Mouse (Mus musculus): ENCODE data around the gene Wdr46. TPM values are rescaled to one million over a fixed set of nuclear protein-coding genes. Genes with fewer than 3 reads are reported as not detected.

Wdr46 gene
- total and polyA plus RNA-seq, 3 experiments, result 8.7 to 10.0 (median 8.8) TPM

DNA sequence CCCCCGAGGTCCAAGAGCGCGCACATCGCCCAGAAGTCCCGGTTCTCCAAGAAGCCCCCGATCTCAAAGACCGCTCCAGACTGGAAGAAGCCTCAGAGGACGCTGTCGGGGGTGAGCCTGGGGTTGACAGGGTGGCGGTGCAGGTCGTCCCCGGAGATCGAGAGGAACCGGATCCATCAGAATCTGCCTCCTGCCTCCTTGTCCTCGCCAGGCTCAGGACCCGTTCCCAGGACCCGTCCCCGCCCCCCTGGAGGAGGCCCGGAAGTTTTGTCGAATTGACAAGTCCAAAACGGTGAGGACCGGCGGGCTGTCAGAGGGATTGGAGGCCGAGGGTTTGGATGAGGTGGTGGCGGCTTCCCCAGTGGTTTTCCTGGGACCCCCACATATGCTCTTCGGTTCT is 521 bp downstream of the Wdr46 start:
- intact Hi-C loops (cut with DNase I), result loop anchor here (1.0 kb wide), 3 partner anchors 10 to 14 kb away; partner anchors contain the start of genes B3galt4, Rgl2 and Vps52
- no peak for DNase-seq
- peak overlapping the region; percentile 92; the same call in 1 of the 2 replicates for H3K27ac ChIP-seq
- TF ChIP-seq EP300 (IDR thresholded peaks at IDR 0.05; ENCODE audit: insufficient read depth, low read depth, low read length), result no peak
- no peak for TF ChIP-seq CTCF (IDR thresholded peaks at IDR 0.05)
- no peak for TF ChIP-seq POLR2A (IDR thresholded peaks at IDR 0.05; ENCODE audit: insufficient read depth, low read depth, low read length)
- H3K4me3 ChIP-seq, result peak overlapping the region; percentile 76
- peak overlapping the region; percentile 92 for H3K9ac ChIP-seq (ENCODE audit: low read depth, low read length)
- H3K36me3 ChIP-seq (ENCODE audit: control insufficient read depth, insufficient read depth, low read length), result no peaks in the 10 kb centered on the region
- H3K4me1 ChIP-seq (ENCODE audit: control insufficient read depth, insufficient read depth, low read length), result peaks cover 3% of the 10 kb centered on the region; the same call in 1 of the 2 replicates
- WGBS, result 2% methylated on average over 26 of the region's 26 CpGs
- H3K79me2 ChIP-seq (replicated peaks; ENCODE audit: control insufficient read depth, insufficient read depth, low read length), result no peaks in the 10 kb centered on the region
- no peaks in the 10 kb centered on the region for H3K27me3 ChIP-seq (ENCODE audit: control insufficient read depth, insufficient read depth, low read length)

DNA sequence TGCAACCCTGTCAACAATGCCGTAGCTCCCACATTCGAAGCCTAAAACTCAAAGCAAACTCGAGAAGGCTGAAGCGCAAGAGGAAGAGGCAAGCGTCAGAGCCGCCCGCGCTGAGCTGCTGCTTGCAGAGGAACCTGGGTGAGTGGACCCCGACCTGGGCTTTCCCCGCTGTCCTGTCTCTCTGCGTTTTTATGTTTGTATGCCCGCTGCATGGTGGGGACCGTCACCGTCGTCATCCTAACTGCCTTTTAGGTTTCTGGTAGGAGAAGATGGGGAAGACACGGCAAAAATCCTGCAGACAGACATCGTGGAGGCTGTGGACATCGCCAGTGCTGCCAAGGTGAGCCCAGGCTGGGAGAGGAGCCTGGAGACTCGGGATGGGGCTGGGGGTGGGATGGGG is 921 bp downstream of the Wdr46 start:
- H3K27ac ChIP-seq, result no peak overlapping the region
- TF ChIP-seq POLR2A (IDR thresholded peaks at IDR 0.05; ENCODE audit: insufficient read depth, low read depth, low read length) (no peak), EP300 (IDR thresholded peaks at IDR 0.05; ENCODE audit: insufficient read depth, low read depth, low read length) (no peak), CTCF (IDR thresholded peaks at IDR 0.05) (no peak)
- peak overlapping the region; percentile 92; the same call in 1 of the 2 replicates for H3K9ac ChIP-seq (ENCODE audit: low read depth, low read length)
- H3K4me1 ChIP-seq (ENCODE audit: control insufficient read depth, insufficient read depth, low read length), result peaks cover 3% of the 10 kb centered on the region; the same call in 1 of the 2 replicates
- no peaks in the 10 kb centered on the region for H3K36me3 ChIP-seq (ENCODE audit: control insufficient read depth, insufficient read depth, low read length)
- no peak for DNase-seq
- H3K27me3 ChIP-seq (ENCODE audit: control insufficient read depth, insufficient read depth, low read length), result no peaks in the 10 kb centered on the region
- H3K4me3 ChIP-seq, result peak overlapping the region; percentile 76
- intact Hi-C loops (cut with DNase I), result no loop called here
- no peaks in the 10 kb centered on the region for H3K79me2 ChIP-seq (replicated peaks; ENCODE audit: control insufficient read depth, insufficient read depth, low read length)
- WGBS, result 49% methylated on average over 19 of the region's 19 CpGs

DNA sequence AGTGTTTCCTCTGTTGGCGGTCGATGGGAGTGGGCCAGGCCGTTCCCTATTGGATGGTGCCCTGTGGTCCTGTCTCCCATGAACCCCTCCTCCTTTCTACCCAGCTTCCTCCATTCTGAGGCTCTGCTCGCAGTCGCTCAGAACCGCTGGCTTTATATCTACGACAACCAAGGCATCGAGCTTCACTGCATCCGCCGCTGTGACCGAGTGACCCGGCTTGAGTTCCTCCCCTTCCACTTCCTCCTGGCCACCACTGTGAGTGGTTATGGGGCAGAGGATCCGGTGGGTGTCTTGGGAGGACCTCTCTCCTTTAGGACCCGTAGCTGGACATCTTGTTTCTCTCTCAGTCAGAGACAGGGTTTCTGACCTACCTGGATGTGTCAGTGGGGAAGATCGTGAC is 3.0 kb downstream of the Wdr46 start:
- H3K9ac ChIP-seq (ENCODE audit: low read depth, low read length), result no peak overlapping the region
- no peak overlapping the region for H3K27ac ChIP-seq
- no peaks in the 10 kb centered on the region for H3K36me3 ChIP-seq (ENCODE audit: control insufficient read depth, insufficient read depth, low read length)
- 90% methylated on average over 15 of the region's 15 CpGs for WGBS
- TF ChIP-seq CTCF (IDR thresholded peaks at IDR 0.05), result no peak
- no peaks in the 10 kb centered on the region for H3K27me3 ChIP-seq (ENCODE audit: control insufficient read depth, insufficient read depth, low read length)
- no peaks in the 10 kb centered on the region for H3K79me2 ChIP-seq (replicated peaks; ENCODE audit: control insufficient read depth, insufficient read depth, low read length)
- intact Hi-C loops (cut with DNase I), result no loop called here
- H3K4me3 ChIP-seq, result no peak overlapping the region
- peaks cover 3% of the 10 kb centered on the region; the same call in 1 of the 2 replicates for H3K4me1 ChIP-seq (ENCODE audit: control insufficient read depth, insufficient read depth, low read length)
- DNase-seq, result no peak

GRCm38 (mm10) chr17:33947430-33948089 is 7.1 kb downstream of the Wdr46 start:
- H3K4me1 ChIP-seq (ENCODE audit: control insufficient read depth, insufficient read depth, low read length), result peaks cover 3% of the 10 kb centered on the region
- no peak for DNase-seq
- no peaks in the 10 kb centered on the region for H3K79me2 ChIP-seq (replicated peaks; ENCODE audit: control insufficient read depth, insufficient read depth, low read length)
- intact Hi-C loops (cut with DNase I), result no loop called here
- WGBS, result 67% methylated on average over 10 of the region's 10 CpGs
- H3K27ac ChIP-seq, result no peak overlapping the region
- H3K27me3 ChIP-seq (ENCODE audit: control insufficient read depth, insufficient read depth, low read length), result no peaks in the 10 kb centered on the region
- no peaks in the 10 kb centered on the region for H3K36me3 ChIP-seq (ENCODE audit: control insufficient read depth, insufficient read depth, low read length)
- no peak overlapping the region for H3K9ac ChIP-seq (ENCODE audit: low read depth, low read length)
- H3K4me3 ChIP-seq, result no peak overlapping the region
- TF ChIP-seq CTCF (IDR thresholded peaks at IDR 0.05) (no peak), EP300 (IDR thresholded peaks at IDR 0.05; ENCODE audit: insufficient read depth, low read depth, low read length) (no peak), POLR2A (IDR thresholded peaks at IDR 0.05; ENCODE audit: insufficient read depth, low read depth, low read length) (no peak)

GRCm38 (mm10) chr17:33948090-33948904 is 7.8 kb downstream of the Wdr46 start:
- intact Hi-C loops (cut with DNase I), result no loop called here
- Histone ChIP-seq H3K27ac (no peak overlapping the region), H3K9ac (ENCODE audit: low read depth, low read length) (no peak overlapping the region), H3K4me3 (no peak overlapping the region), H3K27me3 (ENCODE audit: control insufficient read depth, insufficient read depth, low read length) (no peaks in the 10 kb centered on the region), H3K36me3 (ENCODE audit: control insufficient read depth, insufficient read depth, low read length) (no peaks in the 10 kb centered on the region), H3K4me1 (ENCODE audit: control insufficient read depth, insufficient read depth, low read length) (peaks cover 3% of the 10 kb centered on the region), H3K79me2 (replicated peaks; ENCODE audit: control insufficient read depth, insufficient read depth, low read length) (no peaks in the 10 kb centered on the region)
- 85% methylated on average over 22 of the region's 22 CpGs for WGBS
- no peak for DNase-seq
- TF ChIP-seq CTCF (IDR thresholded peaks at IDR 0.05), result no peak
- no peak for TF ChIP-seq EP300 (IDR thresholded peaks at IDR 0.05; ENCODE audit: insufficient read depth, low read depth, low read length)

Measured in heart, adult 2 months (tissue).